In genomic region chr16:93684441-93684840, GRCm38 (mm10) we compare ENCODE assay signal across 10 mouse cellular contexts. TPM values are rescaled to one million over a fixed set of nuclear protein-coding genes. Genes with fewer than 3 reads are reported as not detected.
DNase-seq lines count a peak whose midpoint lies in the region; ATAC-seq and TF ChIP-seq lines count a peak whose summit lies in the region.
"Had no signal": no experiment of that assay in that cellular context is flagged by ENCODE, and none has a peak within 500 bp of the region (broad histone marks: within the 10 kb centered on the region; RNA-seq: fewer than 3 reads in every experiment).

No protein-coding gene starts in this region.

- no peak overlapping the region for H3K27ac ChIP-seq in kidney, embryonic 16.5 days (ENCODE audit: low read length)
- no peak overlapping the region for H3K27ac ChIP-seq in cortical plate, adult 2 months (ENCODE audit: insufficient read depth, low read length)
- H3K27ac ChIP-seq in intestine, embryonic 14.5 days (ENCODE audit: low read depth), result no peak overlapping the region
- no peak overlapping the region for H3K27ac ChIP-seq in neural tube, embryonic 13.5 days (replicated peaks)

- peaks cover 16% of the 10 kb centered on the region for H3K4me1 ChIP-seq in kidney, embryonic 16.5 days (ENCODE audit: insufficient read depth, low read length)
- H3K4me1 ChIP-seq in cortical plate, adult 2 months (ENCODE audit: control insufficient read depth, insufficient read depth, low read length), result 0 out of 2 replicates have a peak, but pooled peaks cover 2% of the 10 kb centered on the region
- H3K4me1 ChIP-seq in intestine, embryonic 14.5 days (replicated peaks; ENCODE audit: control insufficient read depth, insufficient read depth, low read length), result peaks cover 8% of the 10 kb centered on the region; the same call in 1 of the 2 replicates
- H3K4me1 ChIP-seq in neural tube, embryonic 13.5 days (replicated peaks), result peaks cover 21% of the 10 kb centered on the region

- peak overlapping the region; percentile 97 for H3K4me2 ChIP-seq in kidney, embryonic 16.5 days (replicated peaks; ENCODE audit: low read depth, low read length)
- H3K4me2 ChIP-seq in intestine, embryonic 14.5 days (ENCODE audit: low read length), result peak overlapping the region; percentile 88; the same call in 1 of the 2 replicates
- peak overlapping the region; percentile 75 for H3K4me2 ChIP-seq in neural tube, embryonic 13.5 days

- no peak for TF ChIP-seq CTCF in cortical plate, adult 2 months (IDR thresholded peaks at IDR 0.05; ENCODE audit: extremely low read depth, insufficient read depth, low read length)

- peak overlapping the region; percentile 59 for H3K4me3 ChIP-seq in kidney, embryonic 16.5 days (ENCODE audit: low read length)
- peak overlapping the region; percentile 89; the same call in 1 of the 2 replicates for H3K4me3 ChIP-seq in cortical plate, adult 2 months (ENCODE audit: insufficient read depth, low read length)
- H3K4me3 ChIP-seq in intestine, embryonic 14.5 days (ENCODE audit: low read depth, low read length), result 0 out of 2 replicates have a peak overlapping the region, but pooled peaks have one; percentile 39
- H3K4me3 ChIP-seq in neural tube, embryonic 13.5 days, result no peak overlapping the region

- peaks cover 38% of the 10 kb centered on the region for H3K27me3 ChIP-seq in kidney, embryonic 16.5 days (ENCODE audit: insufficient read depth, low read length)
- H3K27me3 ChIP-seq in intestine, embryonic 14.5 days (replicated peaks; ENCODE audit: control insufficient read depth, insufficient read depth, low read length), result peaks cover 46% of the 10 kb centered on the region
- H3K27me3 ChIP-seq in neural tube, embryonic 13.5 days, result peaks cover 62% of the 10 kb centered on the region

- H3K9ac ChIP-seq in kidney, embryonic 16.5 days (replicated peaks; ENCODE audit: low read length), result 0 out of 2 replicates have a peak overlapping the region, but pooled peaks have one; percentile 67
- H3K9ac ChIP-seq in intestine, embryonic 14.5 days (ENCODE audit: low read length), result no peak overlapping the region
- no peak overlapping the region for H3K9ac ChIP-seq in neural tube, embryonic 13.5 days

- no peak for DNase-seq in kidney, postnatal 14 days
- no peak for DNase-seq in intestine, embryonic 14.5 days (ENCODE audit: low spot score)
- no peak for DNase-seq in spleen, adult 12 weeks (ENCODE audit: low spot score)
- DNase-seq in spleen, adult 18-20 months, result no peak
- no peak for DNase-seq in layer of hippocampus, adult 11-12 months (ENCODE audit: low spot score)
- DNase-seq: left cerebral cortex, postnatal 4 days; right cerebral cortex, postnatal 14 days had no signal

- H3K9me3 ChIP-seq in kidney, embryonic 16.5 days (ENCODE audit: low read length), result no peaks in the 10 kb centered on the region
- no peaks in the 10 kb centered on the region for H3K9me3 ChIP-seq in intestine, embryonic 14.5 days (ENCODE audit: control insufficient read depth, low read length)
- H3K9me3 ChIP-seq in neural tube, embryonic 13.5 days, result no peaks in the 10 kb centered on the region

- no peaks in the 10 kb centered on the region for H3K36me3 ChIP-seq in kidney, embryonic 16.5 days (ENCODE audit: insufficient read depth, low read length)
- H3K36me3 ChIP-seq in intestine, embryonic 14.5 days (ENCODE audit: control insufficient read depth, insufficient read depth, low read length), result no peaks in the 10 kb centered on the region
- H3K36me3 ChIP-seq in neural tube, embryonic 13.5 days, result no peaks in the 10 kb centered on the region

- no peak for ATAC-seq in kidney, embryonic 16.5 days (ENCODE audit: low FRiP score, low TSS enrichment)
- ATAC-seq in intestine, embryonic 14.5 days (replicated peaks; ENCODE audit: low FRiP score, low TSS enrichment, low read depth), result no peak
- ATAC-seq in neural tube, embryonic 13.5 days (ENCODE audit: low read depth), result no peak

- WGBS in kidney, embryonic 16.5 days, result 29% methylated on average over 7 of the region's 7 CpGs
- WGBS in intestine, embryonic 14.5 days, result 38% methylated on average over 7 of the region's 7 CpGs
- 36% methylated on average over 7 of the region's 7 CpGs for WGBS in neural tube, embryonic 13.5 days

- no peak for TF ChIP-seq POLR2A in cortical plate, adult 2 months (IDR thresholded peaks at IDR 0.05; ENCODE audit: extremely low read depth, insufficient read depth, low read length)

RNA-seq across cellular contexts. Expression of gene Cbr3, which starts 1.4 kb away (rescaled TPM):
- 7.6 and 8.6 TPM in 2 replicates for polyA plus RNA-seq in kidney, embryonic 16.5 days (2015; fragmentation: Nextera tagmentation; extraction: Ambion mirVana)
- 18.5 and 22.1 TPM in 2 replicates for polyA plus RNA-seq in cortical plate, adult 2 months (2012; rRNA removed)
- 1.7 and 1.9 TPM in 2 replicates for polyA plus RNA-seq in intestine, embryonic 14.5 days (2014; fragmentation: Nextera tagmentation; extraction: Ambion mirVana)
- 1.0 and 1.1 TPM in 2 replicates for polyA plus RNA-seq in neural tube, embryonic 13.5 days (2015; fragmentation: Nextera tagmentation; extraction: Ambion mirVana)

RNA-seq across cellular contexts. Expression of gene Dop1b, which starts 27.3 kb away (rescaled TPM):
- polyA plus RNA-seq in kidney, embryonic 16.5 days (2015; fragmentation: Nextera tagmentation; extraction: Ambion mirVana), result 30.1 and 35.0 TPM in 2 replicates
- 89.3 and 92.9 TPM in 2 replicates for polyA plus RNA-seq in cortical plate, adult 2 months (2012; rRNA removed)
- 13.4 and 15.6 TPM in 2 replicates for polyA plus RNA-seq in intestine, embryonic 14.5 days (2014; fragmentation: Nextera tagmentation; extraction: Ambion mirVana)
- 28.1 and 34.6 TPM in 2 replicates for polyA plus RNA-seq in neural tube, embryonic 13.5 days (2015; fragmentation: Nextera tagmentation; extraction: Ambion mirVana)

RNA-seq across cellular contexts. Expression of gene Gm5678, which starts 56.5 kb away (rescaled TPM):
- not detected in 2 replicates for polyA plus RNA-seq in kidney, embryonic 16.5 days (2015; fragmentation: Nextera tagmentation; extraction: Ambion mirVana)
- 0.36 and 0.79 TPM in 2 replicates for polyA plus RNA-seq in cortical plate, adult 2 months (2012; rRNA removed)
- polyA plus RNA-seq in intestine, embryonic 14.5 days (2014; fragmentation: Nextera tagmentation; extraction: Ambion mirVana), result 0.19 TPM in 1 of 2 replicates, not detected in the other
- polyA plus RNA-seq in neural tube, embryonic 13.5 days (2015; fragmentation: Nextera tagmentation; extraction: Ambion mirVana), result not detected in 2 replicates
